14 mouse cellular contexts compared by ENCODE assay signal in the genomic region with DNA sequence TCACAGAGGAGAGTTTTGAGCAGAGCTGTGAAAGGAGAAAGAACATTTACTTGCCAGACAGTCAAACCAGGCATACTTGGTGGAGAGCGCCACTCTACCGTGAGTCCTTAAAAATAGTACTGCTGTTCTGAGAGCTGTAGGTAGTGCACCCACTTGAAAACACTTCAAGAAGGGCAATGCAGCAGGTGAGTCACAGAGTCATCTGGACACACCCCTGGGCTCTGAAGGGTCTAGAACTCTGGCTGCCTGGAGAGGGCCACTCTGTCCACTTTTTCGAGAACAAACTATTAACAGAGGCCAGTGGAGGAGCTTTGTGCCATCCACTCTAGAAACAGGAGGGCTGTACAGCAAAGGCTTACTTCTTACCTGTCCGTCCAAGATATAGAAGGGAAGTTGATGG. TPM values are rescaled to one million over a fixed set of nuclear protein-coding genes. Genes with fewer than 3 reads are reported as not detected.
"Had no signal": no experiment of that assay in that cellular context is flagged by ENCODE, and none has a peak within 500 bp of the region (broad histone marks: within the 10 kb centered on the region; RNA-seq: fewer than 3 reads in every experiment).

No protein-coding gene starts in this region.

- H3K4me2 ChIP-seq: intestine, embryonic 15.5 days; limb, embryonic 15.5 days; liver, embryonic 12.5 days; midbrain, embryonic 13.5 days; neural tube, embryonic 15.5 days; stomach, embryonic 15.5 days had no signal

- ATAC-seq: intestine, embryonic 15.5 days; liver, embryonic 12.5 days; midbrain, embryonic 13.5 days had no signal

- H3K27ac ChIP-seq: intestine, embryonic 15.5 days; limb, embryonic 15.5 days; liver, embryonic 12.5 days; midbrain, embryonic 13.5 days; neural tube, embryonic 15.5 days; stomach, embryonic 15.5 days had no signal

- H3K36me3 ChIP-seq: intestine, embryonic 15.5 days had no signal

- DNase-seq: kidney, adult 18-20 months; kidney, postnatal 10 days; layer of hippocampus, adult 9-11 months; layer of hippocampus, postnatal 36 days; right cerebral cortex, adult 18-20 months; thymus, adult 2 months; thymus, postnatal 36 days had no signal

- H3K4me1 ChIP-seq: intestine, embryonic 15.5 days; limb, embryonic 15.5 days; midbrain, embryonic 13.5 days; neural tube, embryonic 15.5 days; stomach, embryonic 15.5 days had no signal

- H3K4me3 ChIP-seq: intestine, embryonic 15.5 days; limb, embryonic 15.5 days; liver, embryonic 12.5 days; midbrain, embryonic 13.5 days; myocyte; neural tube, embryonic 15.5 days; stomach, embryonic 15.5 days had no signal

- H3K9ac ChIP-seq: intestine, embryonic 15.5 days; limb, embryonic 15.5 days; liver, embryonic 12.5 days; midbrain, embryonic 13.5 days; neural tube, embryonic 15.5 days; stomach, embryonic 15.5 days had no signal

- H3K9me3 ChIP-seq: intestine, embryonic 15.5 days; limb, embryonic 15.5 days; liver, embryonic 12.5 days; midbrain, embryonic 13.5 days; neural tube, embryonic 15.5 days; stomach, embryonic 15.5 days had no signal

- H3K27me3 ChIP-seq: intestine, embryonic 15.5 days; limb, embryonic 15.5 days; liver, embryonic 12.5 days; midbrain, embryonic 13.5 days; neural tube, embryonic 15.5 days; stomach, embryonic 15.5 days had no signal

RNA-seq across cellular contexts. Expression of gene Icam2, which starts 38.6 kb away (rescaled TPM):
- polyA plus RNA-seq: myocyte had no signal
